Mouse (Mus musculus): ENCODE measurements around the gene Nav1. TPM values are rescaled to one million over a fixed set of nuclear protein-coding genes. Genes with fewer than 3 reads are reported as not detected.

Gene Nav1
- total and polyA plus RNA-seq, 2 experiments from 2014 or later, result 39.9 to 90.0 TPM

GRCm38 (mm10) chr1:135451419-135451818 lies 155.7 kb downstream of the Nav1 start:
- no peak for TF ChIP-seq CTCF (IDR thresholded peaks at IDR 0.05; ENCODE audit: low read depth)
- no peaks in the 10 kb centered on the region for H3K27me3 ChIP-seq (ENCODE audit: insufficient read depth, low read length)
- no peak overlapping the region for H3K4me3 ChIP-seq (ENCODE audit: low read length)
- H3K9me3 ChIP-seq (ENCODE audit: low read length), result no peaks in the 10 kb centered on the region
- no peak overlapping the region for H3K27ac ChIP-seq
- H3K9ac ChIP-seq (replicated peaks; ENCODE audit: low read length), result no peak overlapping the region
- H3K36me3 ChIP-seq (ENCODE audit: insufficient read depth, low read length), result peaks cover 67% of the 10 kb centered on the region
- H3K4me2 ChIP-seq (ENCODE audit: low read depth, low read length), result no peak overlapping the region
- no peak for DNase-seq (ENCODE audit: low spot score)
- no peaks in the 10 kb centered on the region for H3K4me1 ChIP-seq (ENCODE audit: insufficient read depth, low read length)
- no peak for ATAC-seq
- 93% methylated on average over 2 of the region's 2 CpGs for WGBS

- no peak for DNase-seq (ENCODE audit: low spot score)
- Histone ChIP-seq H3K27me3 (ENCODE audit: insufficient read depth, low read length) (no peaks in the 10 kb centered on the region), H3K9ac (replicated peaks; ENCODE audit: low read length) (no peak overlapping the region), H3K27ac (no peak overlapping the region), H3K4me3 (ENCODE audit: low read length) (no peak overlapping the region), H3K36me3 (ENCODE audit: insufficient read depth, low read length) (peaks cover 63% of the 10 kb centered on the region), H3K9me3 (ENCODE audit: low read length) (no peaks in the 10 kb centered on the region), H3K4me2 (ENCODE audit: low read depth, low read length) (no peak overlapping the region), H3K4me1 (ENCODE audit: insufficient read depth, low read length) (no peaks in the 10 kb centered on the region)
- no peak for ATAC-seq
- TF ChIP-seq CTCF (IDR thresholded peaks at IDR 0.05; ENCODE audit: low read depth), result no peak
- WGBS, result 89% methylated on average over 8 of the region's 8 CpGs
These were observed 157.2 kb downstream of the Nav1 start for GRCm38 (mm10) chr1:135449876-135450275.

GRCm38 (mm10) chr1:135448940-135449339 lies 158.2 kb downstream of the Nav1 start:
- Histone ChIP-seq H3K4me1 (ENCODE audit: insufficient read depth, low read length) (no peaks in the 10 kb centered on the region), H3K9ac (replicated peaks; ENCODE audit: low read length) (no peak overlapping the region), H3K36me3 (ENCODE audit: insufficient read depth, low read length) (peaks cover 56% of the 10 kb centered on the region), H3K27ac (no peak overlapping the region), H3K9me3 (ENCODE audit: low read length) (no peaks in the 10 kb centered on the region), H3K4me3 (ENCODE audit: low read length) (no peak overlapping the region), H3K4me2 (ENCODE audit: low read depth, low read length) (no peak overlapping the region), H3K27me3 (ENCODE audit: insufficient read depth, low read length) (no peaks in the 10 kb centered on the region)
- no peak for TF ChIP-seq CTCF (IDR thresholded peaks at IDR 0.05; ENCODE audit: low read depth)
- ATAC-seq (no peak), DNase-seq (ENCODE audit: low spot score) (no peak)
- 97% methylated on average over 5 of the region's 5 CpGs for WGBS

GRCm38 (mm10) chr1:135443506-135443905 lies 163.6 kb downstream of the Nav1 start:
- Histone ChIP-seq H3K27me3 (ENCODE audit: insufficient read depth, low read length) (no peaks in the 10 kb centered on the region), H3K36me3 (ENCODE audit: insufficient read depth, low read length) (peaks cover 54% of the 10 kb centered on the region), H3K4me2 (ENCODE audit: low read depth, low read length) (no peak overlapping the region), H3K4me3 (ENCODE audit: low read length) (no peak overlapping the region), H3K9ac (replicated peaks; ENCODE audit: low read length) (no peak overlapping the region), H3K4me1 (ENCODE audit: insufficient read depth, low read length) (no peaks in the 10 kb centered on the region), H3K27ac (no peak overlapping the region), H3K9me3 (ENCODE audit: low read length) (no peaks in the 10 kb centered on the region)
- WGBS, result 88% methylated on average over 12 of the region's 12 CpGs
- DNase-seq (ENCODE audit: low spot score) (no peak), ATAC-seq (no peak)
- TF ChIP-seq CTCF (IDR thresholded peaks at IDR 0.05; ENCODE audit: low read depth), result no peak

DNA sequence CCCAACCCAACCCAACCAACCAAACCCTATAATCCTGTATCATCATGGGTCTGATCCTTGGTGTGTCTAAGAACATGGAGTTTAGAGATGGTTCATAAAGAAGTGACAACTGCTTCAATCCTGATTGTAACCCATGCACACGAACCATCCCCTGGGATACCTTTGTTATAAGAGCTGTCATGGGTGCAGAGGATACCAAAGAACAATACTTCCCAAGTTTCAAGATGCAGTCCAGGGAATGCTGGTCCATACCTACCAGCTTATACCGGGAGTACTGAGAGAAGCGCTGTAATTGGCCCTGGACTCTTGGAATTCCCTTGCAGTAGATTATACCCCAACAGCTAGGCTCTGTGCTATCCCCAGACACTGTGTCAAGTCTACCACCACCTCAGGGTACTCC lies 165.2 kb downstream of the Nav1 start:
- ATAC-seq (no peak), DNase-seq (ENCODE audit: low spot score) (no peak)
- H3K9ac ChIP-seq (replicated peaks; ENCODE audit: low read length), result no peak overlapping the region
- no peak overlapping the region for H3K27ac ChIP-seq
- 90% methylated on average over 3 of the region's 3 CpGs for WGBS
- H3K4me3 ChIP-seq (ENCODE audit: low read length), result no peak overlapping the region
- no peak overlapping the region for H3K4me2 ChIP-seq (ENCODE audit: low read depth, low read length)
- H3K27me3 ChIP-seq (ENCODE audit: insufficient read depth, low read length), result no peaks in the 10 kb centered on the region
- peaks cover 56% of the 10 kb centered on the region for H3K36me3 ChIP-seq (ENCODE audit: insufficient read depth, low read length)
- no peaks in the 10 kb centered on the region for H3K4me1 ChIP-seq (ENCODE audit: insufficient read depth, low read length)
- no peak for TF ChIP-seq CTCF (IDR thresholded peaks at IDR 0.05; ENCODE audit: low read depth)
- no peaks in the 10 kb centered on the region for H3K9me3 ChIP-seq (ENCODE audit: low read length)

DNA sequence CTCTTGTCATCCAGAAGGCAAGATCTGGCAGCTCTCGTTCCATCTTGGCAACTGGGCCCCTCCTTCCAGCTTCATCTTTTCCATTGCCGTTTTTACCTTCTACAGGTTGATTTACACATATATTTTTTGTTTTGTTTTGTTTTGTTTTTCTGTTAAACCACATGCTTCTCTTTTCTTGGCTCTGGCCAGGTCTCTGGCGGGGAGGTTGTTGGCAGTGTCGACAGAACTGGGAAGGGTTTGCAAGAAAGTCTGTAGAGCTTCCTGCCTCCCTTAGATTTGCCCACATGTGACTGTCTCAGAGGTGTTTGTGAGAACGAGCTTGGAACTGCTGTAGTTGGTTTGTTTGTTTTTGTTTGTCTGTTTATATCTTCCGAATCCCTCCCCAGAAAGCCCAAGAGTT lies 166.1 kb downstream of the Nav1 start:
- no peak overlapping the region for H3K4me2 ChIP-seq (ENCODE audit: low read depth, low read length)
- H3K9ac ChIP-seq (replicated peaks; ENCODE audit: low read length), result no peak overlapping the region
- H3K36me3 ChIP-seq (ENCODE audit: insufficient read depth, low read length), result peaks cover 56% of the 10 kb centered on the region
- no peaks in the 10 kb centered on the region for H3K9me3 ChIP-seq (ENCODE audit: low read length)
- DNase-seq (ENCODE audit: low spot score) (no peak), ATAC-seq (no peak)
- H3K4me3 ChIP-seq (ENCODE audit: low read length), result no peak overlapping the region
- WGBS, result 89% methylated on average over 6 of the region's 6 CpGs
- no peaks in the 10 kb centered on the region for H3K27me3 ChIP-seq (ENCODE audit: insufficient read depth, low read length)
- no peak overlapping the region for H3K27ac ChIP-seq
- no peaks in the 10 kb centered on the region for H3K4me1 ChIP-seq (ENCODE audit: insufficient read depth, low read length)
- TF ChIP-seq CTCF (IDR thresholded peaks at IDR 0.05; ENCODE audit: low read depth), result no peak

GRCm38 (mm10) chr1:135438801-135439200 lies 168.3 kb downstream of the Nav1 start:
- Histone ChIP-seq H3K27me3 (ENCODE audit: insufficient read depth, low read length) (no peaks in the 10 kb centered on the region), H3K36me3 (ENCODE audit: insufficient read depth, low read length) (peaks cover 53% of the 10 kb centered on the region), H3K27ac (no peak overlapping the region), H3K9ac (replicated peaks; ENCODE audit: low read length) (no peak overlapping the region), H3K4me2 (ENCODE audit: low read depth, low read length) (no peak overlapping the region), H3K4me3 (ENCODE audit: low read length) (no peak overlapping the region), H3K4me1 (ENCODE audit: insufficient read depth, low read length) (no peaks in the 10 kb centered on the region), H3K9me3 (ENCODE audit: low read length) (no peaks in the 10 kb centered on the region)
- no peak for DNase-seq (ENCODE audit: low spot score)
- 76% methylated on average over 6 of the region's 6 CpGs for WGBS
- TF ChIP-seq CTCF (IDR thresholded peaks at IDR 0.05; ENCODE audit: low read depth), result no peak
- ATAC-seq, result no peak
